Mouse (Mus musculus) thymus, adult 2 months (tissue): ENCODE measurements around the gene Zar1. TPM values are rescaled to one million over a fixed set of nuclear protein-coding genes. Genes with fewer than 3 reads are reported as not detected.
"Not testable (repeated sequence)": the region's sequence is repeated elsewhere in the genome, so short reads cannot be mapped to it uniquely, and the experiment has no call there.

Experiments used
- DNase-seq: peaks from one replicate; pipeline ENCODE4 v3.0.0; 2021
- H3K27ac ChIP-seq: fragments of 200-500 bp; 2 replicates; pipeline ENCODE4 v1.5.1; 2012; ENCODE audit warnings: low read length, control low read depth; ENCODE audit not compliant: control insufficient read depth, insufficient read depth
- H3K27me3 ChIP-seq: fragments of 200-500 bp; 2 replicates; pipeline ENCODE4 v1.6.1; 2012; ENCODE audit warnings: mild to moderate bottlenecking, low read length, moderate library complexity, mixed read lengths; ENCODE audit not compliant: control insufficient read depth, insufficient read depth
- H3K36me3 ChIP-seq: fragments of 200-500 bp; 2 replicates; pipeline ENCODE4 v1.6.1; 2012; ENCODE audit warnings: mild to moderate bottlenecking, low read length, moderate library complexity; ENCODE audit not compliant: control insufficient read depth, insufficient read depth
- H3K4me1 ChIP-seq: fragments of 200-500 bp; replicated peaks from 2 replicates; pipeline ENCODE4 v1.6.1; 2012; ENCODE audit warnings: low read length; ENCODE audit not compliant: control insufficient read depth, insufficient read depth
- H3K4me3 ChIP-seq: fragments of 200-500 bp; 2 replicates; pipeline ENCODE4 v1.5.1; 2012; ENCODE audit warnings: mild to moderate bottlenecking, low read length, control low read depth, moderate library complexity; ENCODE audit not compliant: control insufficient read depth, insufficient read depth
- CTCF ChIP-seq: fragments of 200-500 bp; IDR thresholded peaks from 2 replicates; pipeline ENCODE4 v1.5.1; 2012; ENCODE audit warnings: mild to moderate bottlenecking, control low read depth, low read length, moderate library complexity, borderline replicate concordance; ENCODE audit not compliant: control insufficient read depth, poor library complexity, insufficient read depth; ENCODE audit errors: extremely low read depth
- POLR2A ChIP-seq: fragments of 200-500 bp; IDR thresholded peaks from 2 replicates; pipeline ENCODE4 v1.6.1; 2012; ENCODE audit warnings: mild to moderate bottlenecking, low read length, control low read depth, moderate library complexity; ENCODE audit not compliant: control insufficient read depth, poor library complexity, insufficient read depth; ENCODE audit errors: extremely low read depth
- WGBS: fragments of 180-500 bp; shearing (Covaris S2); methylation state at CpG from one replicate; pipeline ENCODE4 v1.1.7; 2018; 5-methylcytosine and 5-hydroxymethylcytosine counted together
- polyA plus RNA-seq: library from polyadenylated mRNA; depleted of rRNA; stranded (reverse); fragments of >200 nt; gene quantifications from 2 replicates; pipeline ENCODE4 v1.2.3, GENCODE M21; 2012

Zar1 gene
- polyA plus RNA-seq, 1 experiment, result 1.2 TPM

GRCm38 (mm10) chr5:72579599-72579998 lies 1.5 kb downstream of the Zar1 start:
- H3K27ac ChIP-seq, H3K4me1 ChIP-seq, DNase-seq, H3K27me3 ChIP-seq, H3K4me3 ChIP-seq, H3K36me3 ChIP-seq: not testable (repeated sequence)
- WGBS, result 79% methylated on average over 10 of the region's 10 CpGs

- no peaks in the 10 kb centered on the region for H3K4me1 ChIP-seq
- DNase-seq, result no peak
- H3K27me3 ChIP-seq, result no peaks in the 10 kb centered on the region
- TF ChIP-seq CTCF (no peak), POLR2A (no peak)
- no peak overlapping the region for H3K27ac ChIP-seq
- no peaks in the 10 kb centered on the region for H3K36me3 ChIP-seq
- 95% methylated on average over 5 of the region's 5 CpGs for WGBS
- no peak overlapping the region for H3K4me3 ChIP-seq
Measured at GRCm38 (mm10) chr5:72565621-72566020, 15.4 kb downstream of the Zar1 start.

- H3K27ac ChIP-seq, H3K4me3 ChIP-seq, H3K4me1 ChIP-seq, DNase-seq, H3K27me3 ChIP-seq, H3K36me3 ChIP-seq: not testable (repeated sequence)
- WGBS, result 98% methylated on average over 2 of the region's 2 CpGs
Measured at GRCm38 (mm10) chr5:72563183-72563582, 17.9 kb downstream of the Zar1 start.

- Histone ChIP-seq H3K27ac (no peak overlapping the region), H3K4me1 (peaks cover 5% of the 10 kb centered on the region; the same call in 1 of the 2 replicates), H3K36me3 (no peaks in the 10 kb centered on the region), H3K27me3 (no peaks in the 10 kb centered on the region), H3K4me3 (no peak overlapping the region)
- WGBS, result 73% methylated on average over 3 of the region's 3 CpGs
- TF ChIP-seq POLR2A, result no peak
- no peak for TF ChIP-seq CTCF
- no peak for DNase-seq
Measured at GRCm38 (mm10) chr5:72560976-72561628, 20.0 kb downstream of the Zar1 start.

- Histone ChIP-seq H3K4me3 (peak within 1 kb of the TSS; percentile 88), H3K27ac (no peak within 1 kb of the TSS), H3K4me1 (peaks cover 5% of the 10 kb centered on the region; the same call in 1 of the 2 replicates), H3K27me3 (no peaks in the 10 kb centered on the region), H3K36me3 (no peaks in the 10 kb centered on the region)
- under 1% methylated on average over 42 of the region's 42 CpGs for WGBS
- TF ChIP-seq POLR2A (peak; percentile 43; the same call in 1 of the 2 replicates), CTCF (no peak)
- peak; percentile 93 for DNase-seq
Measured at GRCm38 (mm10) chr5:72559544-72560049, 21.5 kb downstream of the Zar1 start, which contains the start of gene Nfxl1. TSS of gene Nfxl1 (minus strand) at chr5:72559684.

GRCm38 (mm10) chr5:72558716-72559526 lies 22.1 kb downstream of the Zar1 start:
- H3K4me1 ChIP-seq, result peaks cover 5% of the 10 kb centered on the region; the same call in 1 of the 2 replicates
- H3K4me3 ChIP-seq, result peak overlapping the region; percentile 88
- no peaks in the 10 kb centered on the region for H3K36me3 ChIP-seq
- no peak for DNase-seq
- H3K27me3 ChIP-seq, result no peaks in the 10 kb centered on the region
- TF ChIP-seq POLR2A (no peak), CTCF (no peak)
- H3K27ac ChIP-seq, result no peak overlapping the region
- WGBS, result 5% methylated on average over 57 of the region's 57 CpGs
